Mouse (Mus musculus): ENCODE results near the gene Slc35e1.

The Slc35e1 gene

GRCm38 (mm10) chr8:72491680-72492621, at the start of gene Slc35e1:
Gene Slc35e1 (minus strand): TSS chr8:72492614.
- DNase-seq (ENCODE audit: low read depth, low spot score): peak; percentile 59

- peak; percentile 58 for DNase-seq (ENCODE audit: low read depth, low spot score)
These were observed 46.8 kb upstream of the Slc35e1 start for GRCm38 (mm10) chr8:72539234-72539633.

GRCm38 (mm10) chr8:72534888-72535287, 42.5 kb upstream of the Slc35e1 start:
- no peak for DNase-seq (ENCODE audit: low read depth, low spot score)

- DNase-seq (ENCODE audit: low read depth, low spot score): no peak
These were observed 39.7 kb upstream of the Slc35e1 start for GRCm38 (mm10) chr8:72532103-72532502.

DNA sequence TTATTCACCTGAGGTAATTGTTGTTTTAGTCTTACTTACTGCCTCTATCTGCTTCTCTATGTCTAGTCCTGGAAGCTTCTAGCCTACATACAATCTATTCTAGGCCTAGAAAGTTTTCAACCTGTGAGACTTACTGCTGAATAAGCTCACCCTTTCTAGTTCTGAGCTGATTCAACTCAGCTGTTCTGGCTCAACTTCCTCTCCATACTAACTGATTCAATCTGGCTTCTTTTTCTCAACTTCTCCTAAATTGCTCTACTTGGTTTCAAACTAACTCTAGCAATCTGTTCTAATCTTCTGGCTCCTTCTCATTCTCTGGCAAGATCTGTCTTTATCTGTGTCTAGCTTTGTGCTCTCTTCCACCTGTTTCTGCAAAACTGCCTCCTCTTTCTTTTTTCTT, 29.5 kb upstream of the Slc35e1 start:
- peak; percentile 11 for DNase-seq (ENCODE audit: low read depth, low spot score)

DNA sequence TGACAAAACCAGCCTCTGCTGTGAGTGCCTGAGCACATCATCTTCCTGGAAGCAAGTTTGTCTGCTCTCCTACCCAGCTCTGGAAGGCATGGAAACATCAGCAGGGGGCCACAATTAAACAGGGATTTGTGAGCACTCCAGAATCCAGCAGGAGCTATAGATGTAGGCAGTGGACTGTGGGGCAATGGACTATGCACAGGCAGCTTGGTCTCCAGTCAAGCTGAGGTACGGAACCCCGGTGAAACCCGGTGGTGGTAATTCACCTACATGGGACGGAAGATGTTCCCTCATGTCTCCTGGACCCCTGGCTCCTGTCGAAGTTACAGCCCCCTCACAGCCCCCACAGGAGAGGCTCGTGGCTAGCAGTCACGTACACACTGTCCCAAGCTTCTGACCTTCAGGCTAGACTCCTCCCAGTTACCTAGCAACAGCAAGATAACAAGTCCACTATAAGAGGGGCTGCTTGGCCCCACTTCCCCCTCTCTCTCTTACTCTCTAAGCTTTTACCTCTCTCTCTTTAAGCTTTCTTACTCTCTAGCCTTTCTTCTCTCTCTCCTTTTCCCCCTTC, 25.1 kb upstream of the Slc35e1 start:
- no peak for DNase-seq (ENCODE audit: low read depth, low spot score)

- no peak for DNase-seq (ENCODE audit: low read depth, low spot score)
These were observed 20.7 kb upstream of the Slc35e1 start for GRCm38 (mm10) chr8:72513158-72513557.

DNA sequence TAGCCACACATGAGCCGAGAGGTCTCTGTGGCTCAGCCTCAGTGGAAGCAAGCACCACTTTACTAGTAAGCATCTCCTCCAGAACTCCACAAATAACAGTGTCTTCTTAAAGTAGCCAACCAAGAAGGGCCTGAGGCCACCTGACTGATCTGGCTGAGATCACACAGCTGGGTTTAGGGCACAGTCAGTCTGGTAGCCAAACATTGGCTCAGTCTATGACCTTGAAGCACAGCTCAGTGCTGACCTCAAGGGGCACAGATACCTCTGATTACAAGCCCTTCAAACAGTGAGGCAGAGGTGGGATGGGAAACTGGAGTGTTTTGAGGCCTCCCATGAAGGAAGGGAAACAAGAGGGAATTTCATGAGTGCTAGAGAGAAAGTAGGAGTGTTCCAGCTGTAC, 20.2 kb upstream of the Slc35e1 start:
- DNase-seq (ENCODE audit: low read depth, low spot score): no peak

GRCm38 (mm10) chr8:72507505-72507904, 15.1 kb upstream of the Slc35e1 start:
- no peak for DNase-seq (ENCODE audit: low read depth, low spot score)

- DNase-seq (ENCODE audit: low read depth, low spot score): no peak
These were observed 12.4 kb upstream of the Slc35e1 start for GRCm38 (mm10) chr8:72504637-72505314.

DNA sequence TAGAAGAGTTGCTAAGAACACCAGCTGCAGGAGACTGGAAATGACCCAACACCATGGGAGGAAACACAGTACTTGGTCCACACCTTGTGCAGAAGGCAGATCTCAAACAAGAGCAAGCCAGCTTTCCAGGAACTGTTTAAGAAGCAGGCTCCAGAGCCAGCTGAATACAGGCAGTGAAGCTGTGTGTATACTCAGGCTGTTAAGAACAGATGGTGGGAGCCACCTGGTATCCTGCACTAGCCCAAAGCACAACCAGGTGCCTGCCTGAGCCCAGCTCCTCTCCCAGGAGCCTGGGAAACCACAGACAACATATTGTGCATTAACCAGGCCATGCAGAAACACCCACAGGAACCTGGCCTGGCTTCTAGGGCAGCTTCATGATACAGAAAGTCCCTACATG, 11.7 kb upstream of the Slc35e1 start:
- DNase-seq (ENCODE audit: low read depth, low spot score): no peak

- DNase-seq (ENCODE audit: low read depth, low spot score): no peak
These were observed 8.1 kb upstream of the Slc35e1 start for GRCm38 (mm10) chr8:72500521-72500931.

DNA sequence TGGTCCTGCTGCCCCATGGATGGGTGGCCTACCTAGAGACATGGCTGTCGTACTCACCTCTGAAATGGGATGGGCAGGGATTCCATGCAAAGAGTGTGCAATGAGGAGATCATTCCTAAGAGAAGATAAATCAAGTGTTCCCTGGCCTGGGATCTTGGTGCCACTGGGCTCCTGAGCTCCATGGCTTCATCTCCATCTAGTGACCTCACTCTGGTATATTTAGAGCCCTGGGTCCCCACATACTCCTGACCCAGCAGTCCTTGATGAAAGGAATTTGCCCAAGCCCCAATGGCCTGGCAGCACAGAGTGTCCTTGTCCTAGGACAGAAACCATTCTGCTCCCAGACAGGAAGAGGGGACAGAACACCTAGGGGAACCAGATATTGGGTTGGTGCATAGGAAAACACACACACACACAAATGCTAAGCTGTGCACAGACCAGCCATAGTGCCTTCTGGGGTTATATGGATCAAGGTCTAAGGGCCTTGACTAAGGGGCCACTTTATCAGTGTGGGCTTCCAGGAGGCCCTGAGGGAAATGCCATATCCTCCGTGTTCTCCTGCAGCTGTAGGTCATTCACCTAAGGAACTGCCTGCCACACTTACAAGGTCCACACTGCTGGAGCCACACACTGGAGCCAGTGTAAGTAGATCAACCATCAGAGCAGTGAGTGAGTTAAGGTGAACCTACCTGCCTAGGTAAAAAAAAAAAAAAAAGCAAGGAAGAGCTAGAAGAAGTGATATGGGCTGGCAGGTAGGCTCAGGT, 7.3 kb upstream of the Slc35e1 start:
- no peak for DNase-seq (ENCODE audit: low read depth, low spot score)

- DNase-seq (ENCODE audit: low read depth, low spot score): no peak
These were observed 6.1 kb upstream of the Slc35e1 start for GRCm38 (mm10) chr8:72498527-72498926.

- no peak for DNase-seq (ENCODE audit: low read depth, low spot score)
These were observed 5.5 kb upstream of the Slc35e1 start for GRCm38 (mm10) chr8:72497911-72498310.

- no peak for DNase-seq (ENCODE audit: low read depth, low spot score)
These were observed 3.8 kb upstream of the Slc35e1 start for GRCm38 (mm10) chr8:72496217-72496616.

- no peak for DNase-seq (ENCODE audit: low read depth, low spot score)
These were observed 3.1 kb upstream of the Slc35e1 start for GRCm38 (mm10) chr8:72495411-72496111.

DNA sequence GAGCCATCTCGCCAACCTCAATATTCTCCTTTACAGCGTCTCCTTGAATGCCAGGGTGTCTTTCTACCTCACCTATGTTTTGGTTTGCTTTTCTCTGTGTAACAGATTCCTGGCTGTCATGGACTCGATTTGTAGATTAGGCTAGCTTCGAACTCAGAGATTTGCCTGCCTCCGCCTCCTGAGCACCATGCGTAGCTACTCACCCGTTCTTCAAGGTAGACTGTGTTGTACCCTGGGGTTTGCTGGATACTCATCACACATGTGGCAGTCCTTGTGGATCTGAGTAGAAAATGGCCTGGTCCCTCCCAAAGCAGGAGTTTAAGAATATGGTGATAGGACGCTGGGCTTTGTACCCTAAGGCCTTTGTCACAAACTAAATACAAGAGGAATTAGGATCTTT, 967 bp upstream of the Slc35e1 start:
- no peak for DNase-seq (ENCODE audit: low read depth, low spot score)

DNA sequence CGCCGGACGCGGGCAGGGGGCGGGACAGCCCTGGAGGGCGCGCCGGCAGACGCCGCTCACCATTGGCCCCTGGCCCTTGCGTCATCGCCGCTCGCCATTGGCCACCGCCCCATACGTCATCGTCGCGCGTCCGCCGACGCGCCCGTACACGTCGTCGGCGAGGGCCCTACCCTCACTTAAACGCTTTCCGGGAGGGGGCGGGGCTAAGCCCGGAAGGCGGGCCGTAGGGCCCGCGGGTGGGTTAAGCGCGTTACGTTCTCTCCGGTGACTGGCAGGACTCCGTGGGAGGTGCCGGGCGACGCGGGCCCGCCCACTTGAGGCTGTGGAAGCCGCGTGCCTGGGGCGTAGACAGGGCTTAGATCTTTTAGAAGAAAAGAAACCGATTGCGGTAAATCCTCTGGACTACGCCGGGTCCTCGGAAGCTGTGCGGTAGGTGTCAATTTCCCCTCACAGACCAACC, 238 bp upstream of the Slc35e1 start:
- DNase-seq (ENCODE audit: low read depth, low spot score): peak; percentile 100

GRCm38 (mm10) chr8:72491017-72491416, 1.4 kb downstream of the Slc35e1 start:
- DNase-seq (ENCODE audit: low read depth, low spot score): no peak

- no peak for DNase-seq (ENCODE audit: low read depth, low spot score)
These were observed 5.4 kb downstream of the Slc35e1 start for GRCm38 (mm10) chr8:72487014-72487413.

Measured in A20 (cell line).